Mouse (Mus musculus): ENCODE measurements at regions not wholly inside any gene's neighbourhood (a gene's known extent, or its start where the extent isn't known, plus 50 kb on each side); places are given as distances from the start of the nearest gene placed in this dataset.

GRCm38 (mm10) chr13:59393231-59393938 lies 191.6 kb downstream of the Agtpbp1 start:
- no peak for ATAC-seq
- Histone ChIP-seq H3K4me2 (ENCODE audit: low read length) (no peak overlapping the region), H3K27ac (ENCODE audit: low read depth, low read length) (no peak overlapping the region), H3K27me3 (replicated peaks; ENCODE audit: control insufficient read depth, insufficient read depth, low read length) (no peaks in the 10 kb centered on the region), H3K4me1 (ENCODE audit: control insufficient read depth, insufficient read depth, low read length) (no peaks in the 10 kb centered on the region), H3K9me3 (replicated peaks; ENCODE audit: control insufficient read depth, low read length) (no peaks in the 10 kb centered on the region), H3K36me3 (ENCODE audit: control insufficient read depth, insufficient read depth, low read length) (no peaks in the 10 kb centered on the region), H3K9ac (ENCODE audit: low read length) (no peak overlapping the region), H3K4me3 (ENCODE audit: low read depth, low read length) (no peak overlapping the region)
- DNase-seq (ENCODE audit: low spot score), result peak; percentile 50
- WGBS, result 64% methylated on average over 12 of the region's 12 CpGs

DNA sequence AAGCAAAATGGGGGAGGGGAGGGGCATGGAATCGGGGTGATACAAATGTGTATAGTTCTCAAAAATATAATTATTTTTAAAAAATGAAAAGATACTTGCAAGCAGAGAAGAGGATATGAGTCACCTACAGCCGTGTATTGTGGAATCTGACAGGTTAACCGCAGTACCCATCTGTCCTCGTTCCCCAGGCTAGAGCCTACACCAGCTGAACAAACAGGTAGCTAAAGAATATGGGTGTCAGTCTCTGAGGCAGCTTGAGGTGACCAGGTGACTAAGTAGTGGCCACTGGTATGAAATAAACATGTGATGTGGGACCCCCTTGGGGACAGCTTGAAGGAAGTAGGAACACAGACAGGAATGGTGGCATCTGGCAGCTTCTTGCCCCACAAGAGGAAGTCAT lies 192.2 kb downstream of the Agtpbp1 start:
- no peak overlapping the region for H3K4me3 ChIP-seq (ENCODE audit: low read depth, low read length)
- H3K4me1 ChIP-seq (ENCODE audit: control insufficient read depth, insufficient read depth, low read length), result no peaks in the 10 kb centered on the region
- DNase-seq (ENCODE audit: low spot score) (no peak), ATAC-seq (no peak)
- WGBS, result 87% methylated on average over 4 of the region's 4 CpGs
- no peaks in the 10 kb centered on the region for H3K9me3 ChIP-seq (replicated peaks; ENCODE audit: control insufficient read depth, low read length)
- no peak overlapping the region for H3K4me2 ChIP-seq (ENCODE audit: low read length)
- no peak overlapping the region for H3K27ac ChIP-seq (ENCODE audit: low read depth, low read length)
- H3K27me3 ChIP-seq (replicated peaks; ENCODE audit: control insufficient read depth, insufficient read depth, low read length), result no peaks in the 10 kb centered on the region
- H3K9ac ChIP-seq (ENCODE audit: low read length), result no peak overlapping the region
- no peaks in the 10 kb centered on the region for H3K36me3 ChIP-seq (ENCODE audit: control insufficient read depth, insufficient read depth, low read length)

DNA sequence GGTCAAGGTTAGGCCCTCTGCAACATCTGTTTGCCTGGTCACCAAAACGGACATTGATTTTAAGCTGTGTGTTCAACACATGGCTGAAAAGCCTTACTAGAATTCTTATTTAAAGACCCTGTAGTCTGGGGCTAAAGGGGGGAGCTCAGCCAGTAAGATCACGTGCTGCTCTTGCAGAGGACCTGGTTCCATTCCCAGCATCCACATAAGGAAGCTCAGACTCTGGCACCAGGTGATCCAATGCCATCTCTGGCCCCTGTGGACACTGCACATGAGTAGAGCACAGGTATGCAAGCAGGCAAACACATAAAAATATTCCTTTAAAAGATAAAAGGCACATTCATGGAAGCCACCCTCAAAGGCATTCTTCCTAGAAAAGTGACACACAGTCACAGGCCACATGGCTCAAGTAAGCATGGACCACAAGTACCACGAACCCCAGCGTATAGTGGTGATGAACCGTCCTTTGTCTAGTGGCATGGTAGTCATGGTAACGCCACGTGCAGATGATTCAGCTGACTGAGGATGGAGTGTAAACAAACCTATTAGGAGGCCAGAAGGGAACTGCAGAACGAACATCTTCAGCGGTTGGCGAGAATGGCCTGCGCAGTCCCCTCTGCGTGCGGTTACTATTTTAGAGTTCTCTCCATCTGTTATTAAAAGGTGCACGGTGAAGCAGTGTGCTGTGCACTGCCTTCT lies 197.3 kb downstream of the Agtpbp1 start:
- Histone ChIP-seq H3K4me3 (ENCODE audit: low read depth, low read length) (no peak overlapping the region), H3K9ac (ENCODE audit: low read length) (no peak overlapping the region), H3K4me1 (ENCODE audit: control insufficient read depth, insufficient read depth, low read length) (peaks cover 3% of the 10 kb centered on the region; the same call in 1 of the 2 replicates), H3K4me2 (ENCODE audit: low read length) (no peak overlapping the region), H3K9me3 (replicated peaks; ENCODE audit: control insufficient read depth, low read length) (no peaks in the 10 kb centered on the region), H3K36me3 (ENCODE audit: control insufficient read depth, insufficient read depth, low read length) (no peaks in the 10 kb centered on the region), H3K27me3 (replicated peaks; ENCODE audit: control insufficient read depth, insufficient read depth, low read length) (no peaks in the 10 kb centered on the region), H3K27ac (ENCODE audit: low read depth, low read length) (peak overlapping the region; percentile 49; the same call in 1 of the 2 replicates)
- 70% methylated on average over 14 of the region's 14 CpGs for WGBS
- DNase-seq (ENCODE audit: low spot score) (peak; percentile 62), ATAC-seq (peak; percentile 61; the same call in 1 of the 2 replicates)

- H3K36me3 ChIP-seq (ENCODE audit: control insufficient read depth, insufficient read depth, low read length), result no peaks in the 10 kb centered on the region
- H3K9me3 ChIP-seq (replicated peaks; ENCODE audit: control insufficient read depth, low read length), result no peaks in the 10 kb centered on the region
- H3K27ac ChIP-seq (ENCODE audit: low read depth, low read length), result no peak overlapping the region
- ATAC-seq (no peak; the same call in 1 of the 2 replicates), DNase-seq (ENCODE audit: low spot score) (peak; percentile 37)
- 63% methylated on average over 7 of the region's 7 CpGs for WGBS
- no peak overlapping the region for H3K4me2 ChIP-seq (ENCODE audit: low read length)
- no peak overlapping the region for H3K9ac ChIP-seq (ENCODE audit: low read length)
- no peak overlapping the region for H3K4me3 ChIP-seq (ENCODE audit: low read depth, low read length)
- H3K4me1 ChIP-seq (ENCODE audit: control insufficient read depth, insufficient read depth, low read length), result peaks cover 3% of the 10 kb centered on the region; the same call in 1 of the 2 replicates
- H3K27me3 ChIP-seq (replicated peaks; ENCODE audit: control insufficient read depth, insufficient read depth, low read length), result no peaks in the 10 kb centered on the region
Observed at GRCm38 (mm10) chr13:59386935-59387540, 198.0 kb downstream of the Agtpbp1 start.

GRCm38 (mm10) chr13:59385824-59386223 lies 199.2 kb downstream of the Agtpbp1 start:
- DNase-seq (ENCODE audit: low spot score), result no peak
- no peak overlapping the region for H3K4me3 ChIP-seq (ENCODE audit: low read depth, low read length)
- H3K36me3 ChIP-seq (ENCODE audit: control insufficient read depth, insufficient read depth, low read length), result no peaks in the 10 kb centered on the region
- no peak overlapping the region for H3K4me2 ChIP-seq (ENCODE audit: low read length)
- ATAC-seq, result no peak
- H3K9ac ChIP-seq (ENCODE audit: low read length), result no peak overlapping the region
- 88% methylated on average over 6 of the region's 6 CpGs for WGBS
- no peaks in the 10 kb centered on the region for H3K27me3 ChIP-seq (replicated peaks; ENCODE audit: control insufficient read depth, insufficient read depth, low read length)
- no peak overlapping the region for H3K27ac ChIP-seq (ENCODE audit: low read depth, low read length)
- peaks cover 3% of the 10 kb centered on the region; the same call in 1 of the 2 replicates for H3K4me1 ChIP-seq (ENCODE audit: control insufficient read depth, insufficient read depth, low read length)
- H3K9me3 ChIP-seq (replicated peaks; ENCODE audit: control insufficient read depth, low read length), result no peaks in the 10 kb centered on the region

DNA sequence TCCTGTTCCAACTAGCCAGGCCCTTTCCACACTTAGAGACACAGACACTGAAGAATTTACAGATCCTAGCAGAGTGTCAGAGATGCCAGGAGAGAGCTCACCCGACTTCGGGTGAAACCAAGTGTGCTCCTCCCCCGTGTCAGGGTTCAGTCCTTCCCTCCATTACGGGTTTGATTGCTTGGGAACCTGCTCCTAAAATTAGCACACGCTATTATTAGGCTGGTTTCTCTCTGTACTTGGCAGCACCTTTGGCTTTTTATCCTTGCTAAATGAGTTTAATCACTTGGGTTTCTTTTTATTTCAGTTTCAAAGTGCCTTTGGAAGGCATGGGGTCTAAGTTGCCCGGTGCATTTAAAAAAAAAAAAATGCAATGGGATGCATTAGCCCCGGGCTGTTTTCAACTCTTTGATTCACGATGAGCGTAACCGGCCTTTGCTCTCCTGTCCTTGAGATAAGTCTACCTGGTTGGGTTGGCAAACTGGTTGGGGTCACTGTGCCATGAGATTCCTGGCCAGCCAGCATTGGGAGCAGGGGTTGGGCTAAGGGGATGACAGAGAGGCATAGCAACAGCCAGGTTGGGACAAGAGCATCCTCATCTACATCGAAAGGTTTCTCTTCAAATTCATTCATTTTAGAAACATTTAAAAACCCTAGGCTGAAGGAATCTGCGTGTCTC lies 214.7 kb downstream of the Agtpbp1 start:
- Histone ChIP-seq H3K4me3 (ENCODE audit: low read depth, low read length) (no peak overlapping the region), H3K4me2 (ENCODE audit: low read length) (no peak overlapping the region), H3K27ac (ENCODE audit: low read depth, low read length) (no peak overlapping the region), H3K4me1 (ENCODE audit: control insufficient read depth, insufficient read depth, low read length) (no peaks in the 10 kb centered on the region), H3K27me3 (replicated peaks; ENCODE audit: control insufficient read depth, insufficient read depth, low read length) (no peaks in the 10 kb centered on the region), H3K9me3 (replicated peaks; ENCODE audit: control insufficient read depth, low read length) (no peaks in the 10 kb centered on the region), H3K36me3 (ENCODE audit: control insufficient read depth, insufficient read depth, low read length) (no peaks in the 10 kb centered on the region), H3K9ac (ENCODE audit: low read length) (no peak overlapping the region)
- WGBS, result 68% methylated on average over 12 of the region's 12 CpGs
- ATAC-seq, result no peak
- no peak for DNase-seq (ENCODE audit: low spot score)

DNA sequence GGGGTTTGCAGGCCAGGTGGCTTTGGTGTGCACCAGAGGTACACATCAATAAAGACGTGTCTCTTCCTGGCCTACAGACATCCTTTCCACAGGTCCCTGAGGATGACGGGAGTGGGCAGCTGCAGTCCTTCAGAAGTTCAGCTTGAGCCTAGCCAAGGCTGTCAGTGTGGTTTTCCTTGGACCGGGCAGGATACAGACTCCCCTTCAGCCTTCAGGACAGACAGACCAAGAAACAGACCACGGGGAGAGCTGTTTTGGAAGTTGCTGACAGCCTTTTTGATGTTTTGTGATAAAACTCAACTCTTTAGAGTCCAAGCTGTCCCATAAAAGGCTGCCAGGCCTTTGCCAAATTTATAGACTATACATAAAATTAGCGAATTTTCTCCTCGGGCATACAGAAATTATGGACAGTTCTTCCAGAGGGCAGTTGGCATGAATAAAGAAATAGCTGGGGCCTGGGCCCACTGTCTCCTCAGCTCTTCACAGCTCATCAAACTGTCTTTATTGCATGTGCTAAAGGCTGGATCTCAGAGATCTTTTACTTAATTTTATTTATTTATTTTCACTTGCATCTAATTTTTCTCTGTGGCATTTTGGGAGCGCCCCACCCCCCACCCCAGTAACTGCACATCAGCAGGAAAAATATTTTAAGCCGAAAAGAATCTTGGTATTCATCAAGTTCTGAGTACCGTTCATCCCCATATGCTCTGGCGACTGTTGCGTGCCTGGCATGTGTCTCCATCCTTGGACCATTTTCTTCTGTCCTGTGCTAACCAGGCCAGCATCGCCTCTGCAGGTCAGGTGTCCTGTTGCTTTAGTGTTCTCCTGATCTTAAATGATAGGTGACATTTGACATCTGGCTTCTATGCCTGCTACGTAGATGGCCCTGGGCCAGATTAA lies 216.2 kb downstream of the Agtpbp1 start:
- Histone ChIP-seq H3K36me3 (ENCODE audit: control insufficient read depth, insufficient read depth, low read length) (no peaks in the 10 kb centered on the region), H3K9me3 (replicated peaks; ENCODE audit: control insufficient read depth, low read length) (no peaks in the 10 kb centered on the region), H3K4me2 (ENCODE audit: low read length) (no peak overlapping the region), H3K4me3 (ENCODE audit: low read depth, low read length) (no peak overlapping the region), H3K4me1 (ENCODE audit: control insufficient read depth, insufficient read depth, low read length) (no peaks in the 10 kb centered on the region), H3K27me3 (replicated peaks; ENCODE audit: control insufficient read depth, insufficient read depth, low read length) (no peaks in the 10 kb centered on the region), H3K27ac (ENCODE audit: low read depth, low read length) (no peak overlapping the region), H3K9ac (ENCODE audit: low read length) (no peak overlapping the region)
- WGBS, result 86% methylated on average over 13 of the region's 13 CpGs
- no peak for ATAC-seq
- no peak for DNase-seq (ENCODE audit: low spot score)

GRCm38 (mm10) chr13:59365460-59365859 lies 219.6 kb downstream of the Agtpbp1 start:
- WGBS, result 32% methylated on average over 5 of the region's 5 CpGs
- no peaks in the 10 kb centered on the region for H3K36me3 ChIP-seq (ENCODE audit: control insufficient read depth, insufficient read depth, low read length)
- no peaks in the 10 kb centered on the region for H3K27me3 ChIP-seq (replicated peaks; ENCODE audit: control insufficient read depth, insufficient read depth, low read length)
- no peak overlapping the region for H3K9ac ChIP-seq (ENCODE audit: low read length)
- DNase-seq (ENCODE audit: low spot score) (peak; percentile 94), ATAC-seq (peak; percentile 75)
- H3K4me3 ChIP-seq (ENCODE audit: low read depth, low read length), result no peak overlapping the region
- H3K27ac ChIP-seq (ENCODE audit: low read depth, low read length), result no peak overlapping the region
- H3K4me2 ChIP-seq (ENCODE audit: low read length), result no peak overlapping the region
- H3K4me1 ChIP-seq (ENCODE audit: control insufficient read depth, insufficient read depth, low read length), result no peaks in the 10 kb centered on the region
- no peaks in the 10 kb centered on the region for H3K9me3 ChIP-seq (replicated peaks; ENCODE audit: control insufficient read depth, low read length)
